Mouse (Mus musculus) right cerebral cortex, postnatal 14 days (tissue): ENCODE results near the gene Gm42791.

Experiments
- DNase-seq: peaks from one replicate; pipeline ENCODE4 v3.0.0; 2022

Gm42791 gene

DNA sequence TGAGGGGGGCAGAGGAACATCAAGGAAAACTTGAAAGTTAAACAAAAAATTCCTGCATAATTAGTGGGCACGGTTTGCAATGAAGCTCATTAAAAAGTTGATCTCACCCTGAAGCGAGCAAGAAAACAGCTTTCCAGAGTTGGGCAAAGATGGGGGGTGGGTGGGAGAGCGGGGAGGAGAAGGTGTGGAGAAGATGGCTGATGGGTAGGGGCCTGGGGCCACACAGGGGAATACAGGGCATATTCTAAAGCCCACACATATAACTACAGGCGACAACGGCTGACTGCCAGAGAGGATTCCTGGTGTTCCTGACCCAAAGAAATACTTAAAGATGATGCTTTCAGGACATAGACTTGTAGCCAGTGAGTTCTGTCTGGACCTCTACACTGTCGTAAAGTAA is 131.5 kb downstream of the Gm42791 start:
- no peak for DNase-seq

DNA sequence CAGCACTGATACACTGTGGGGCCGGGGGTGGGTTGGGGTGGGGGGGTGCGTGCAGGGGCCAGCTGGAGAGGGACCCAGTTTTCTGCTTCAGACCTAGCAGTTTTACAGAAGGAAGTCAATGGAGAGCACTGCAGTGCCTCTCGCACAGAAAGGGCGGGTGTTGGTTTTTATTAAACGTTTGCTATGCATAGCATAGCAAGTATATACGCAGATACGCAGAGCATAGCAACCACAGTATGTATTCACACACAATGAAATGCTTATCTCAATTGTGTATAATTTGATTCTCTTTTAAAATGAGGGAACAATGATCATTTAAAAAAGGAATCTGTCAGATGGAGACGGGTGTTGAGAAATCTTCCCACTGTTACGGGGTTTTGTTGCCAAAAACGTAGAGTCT is 132.1 kb downstream of the Gm42791 start:
- DNase-seq, result no peak

DNA sequence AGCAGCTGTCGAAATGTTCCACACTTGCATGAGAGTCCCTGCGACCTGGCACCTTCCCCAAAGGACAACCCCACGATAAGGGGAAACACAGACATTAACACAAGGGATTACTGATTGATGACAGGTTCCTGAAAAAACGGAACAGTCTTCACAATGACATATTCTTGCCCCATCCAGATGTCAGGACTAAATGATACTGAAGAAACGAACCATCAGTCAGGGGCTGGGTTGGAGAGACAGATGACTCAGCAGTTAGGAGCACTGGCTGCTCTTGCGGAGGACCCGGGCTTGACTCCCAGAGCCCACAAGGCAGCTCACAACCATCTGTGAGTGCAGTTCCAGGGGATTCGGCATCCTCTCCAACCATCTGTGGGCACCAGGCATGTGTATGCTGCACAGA is 132.8 kb downstream of the Gm42791 start:
- no peak for DNase-seq

DNA sequence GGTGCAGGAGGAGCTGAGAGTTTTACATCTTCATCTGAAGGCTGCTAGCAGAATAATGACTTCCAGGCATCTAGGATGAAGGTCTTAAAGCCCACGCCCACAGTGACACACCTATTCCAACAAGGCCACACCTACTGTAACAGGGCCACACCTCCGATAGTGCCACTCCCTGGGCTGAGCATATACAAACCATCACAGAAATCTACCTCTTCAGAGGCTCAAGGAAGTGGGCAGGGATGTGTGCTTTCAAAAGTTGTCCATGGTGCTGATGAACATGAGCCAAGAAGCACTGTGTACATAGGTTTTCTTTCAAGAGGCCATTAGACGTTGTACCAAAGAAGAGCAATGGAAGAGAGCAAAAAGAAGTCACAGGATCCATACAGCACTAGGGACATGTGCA is 137.4 kb downstream of the Gm42791 start:
- no peak for DNase-seq

DNA sequence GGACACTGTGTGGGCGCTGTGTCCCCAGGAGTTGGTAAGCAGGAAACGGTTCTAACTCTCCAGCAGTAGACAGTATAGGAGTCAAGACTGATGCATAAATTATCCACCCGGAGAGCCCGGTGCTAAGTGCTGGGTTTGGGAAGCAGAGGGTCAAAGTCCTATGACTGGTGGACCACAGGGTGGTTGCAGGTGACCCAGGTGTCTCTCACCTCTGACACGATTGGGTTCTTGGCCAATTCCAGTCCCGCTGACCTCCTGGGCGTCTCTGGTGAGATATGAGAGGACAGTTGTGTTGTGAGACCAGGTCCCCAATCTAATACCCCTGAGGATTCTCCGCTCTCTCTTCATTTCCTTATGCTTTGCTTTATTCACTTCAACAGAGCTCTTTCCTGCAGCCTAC is 139.9 kb downstream of the Gm42791 start:
- no peak for DNase-seq

DNA sequence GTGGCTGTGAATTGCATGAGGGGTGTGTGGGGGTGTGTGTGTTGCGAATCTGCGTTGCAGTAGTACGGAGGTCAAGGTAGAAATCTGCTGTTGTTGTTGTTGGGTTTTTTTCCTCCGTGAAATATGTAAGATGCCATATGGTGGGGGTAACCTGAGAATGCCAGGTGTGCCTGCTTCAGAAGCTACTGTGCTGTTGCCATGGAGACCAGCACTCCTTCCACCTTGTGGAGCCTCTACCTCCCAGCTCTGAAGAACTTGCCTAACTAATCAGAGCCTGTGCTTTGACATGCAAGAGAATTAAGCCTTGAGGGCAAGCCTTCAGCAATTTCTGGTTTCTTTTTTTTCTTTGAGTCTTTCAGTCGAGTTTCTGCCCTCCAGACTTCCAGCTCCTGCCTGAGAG is 140.8 kb downstream of the Gm42791 start:
- no peak for DNase-seq

DNA sequence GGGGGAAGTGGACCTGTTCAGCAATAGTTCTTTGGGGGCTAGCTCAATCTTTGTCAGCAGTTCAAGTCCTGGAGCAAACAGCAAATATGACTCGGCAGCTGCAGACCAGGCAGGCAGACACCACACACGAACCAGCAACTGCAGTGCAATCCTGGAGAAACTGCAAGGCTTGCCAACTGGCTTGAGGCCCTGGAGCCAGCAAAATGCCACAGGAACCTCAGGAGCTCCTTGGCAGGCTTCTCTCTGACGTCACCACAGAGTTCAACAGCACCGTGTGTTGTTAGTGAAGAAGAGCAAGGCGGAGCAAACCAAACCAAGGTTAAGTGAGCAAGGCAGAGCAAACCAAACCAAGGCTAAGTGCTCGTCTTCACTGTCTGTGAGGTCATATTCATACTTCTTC is 145.4 kb downstream of the Gm42791 start:
- DNase-seq, result no peak

DNA sequence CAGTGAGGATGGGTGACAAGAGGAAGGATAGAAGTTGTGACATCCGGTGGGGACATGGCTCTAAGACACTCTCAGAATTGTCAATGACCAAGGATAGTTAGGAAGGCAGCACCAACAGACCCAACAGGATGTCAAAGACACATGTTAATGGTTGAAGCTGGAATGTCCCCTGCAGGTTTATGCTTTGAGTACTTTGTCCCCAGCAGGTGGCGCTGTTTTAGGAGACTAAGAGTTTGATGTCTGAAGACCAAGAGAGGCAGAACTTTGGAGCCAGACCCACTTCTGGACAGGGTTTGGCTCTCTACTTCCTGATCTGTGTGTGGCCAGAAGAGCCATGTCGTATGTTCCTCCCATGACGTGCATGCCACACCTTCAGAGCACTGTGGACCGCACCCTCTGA is 147.9 kb downstream of the Gm42791 start:
- no peak for DNase-seq
